Mouse (Mus musculus) cerebellum, adult 2 months (tissue): Measurements from ENCODE around the gene Lsm4.

Experiments
- CTCF ChIP-seq: fragments of 200-500 bp; IDR thresholded peaks from 2 replicates; pipeline ENCODE4 v1.5.1; 2011; ENCODE audit warnings: low read depth, mild to moderate bottlenecking, control low read depth, low read length, moderate library complexity, borderline replicate concordance; ENCODE audit not compliant: insufficient read depth
- POLR2A ChIP-seq: fragments of 200-500 bp; IDR thresholded peaks from 2 replicates; pipeline ENCODE4 v1.6.1; 2011; ENCODE audit warnings: low read length, control low read depth, borderline replicate concordance; ENCODE audit not compliant: insufficient read depth

- TF ChIP-seq CTCF, result no peak
- no peak for TF ChIP-seq POLR2A
Observed at GRCm38 (mm10) chr8:70684291-70684690, 11.2 kb downstream of the Lsm4 start.
